Mouse (Mus musculus) cerebellum, adult 2 months (tissue): ENCODE results near the gene Ccdc152.

Experiments
- CTCF ChIP-seq: fragments of 200-500 bp; IDR thresholded peaks from 2 replicates; pipeline ENCODE4 v1.5.1; 2011; ENCODE audit warnings: low read depth, mild to moderate bottlenecking, control low read depth, low read length, moderate library complexity, borderline replicate concordance; ENCODE audit not compliant: insufficient read depth
- POLR2A ChIP-seq: fragments of 200-500 bp; IDR thresholded peaks from 2 replicates; pipeline ENCODE4 v1.6.1; 2011; ENCODE audit warnings: low read length, control low read depth, borderline replicate concordance; ENCODE audit not compliant: insufficient read depth

DNA sequence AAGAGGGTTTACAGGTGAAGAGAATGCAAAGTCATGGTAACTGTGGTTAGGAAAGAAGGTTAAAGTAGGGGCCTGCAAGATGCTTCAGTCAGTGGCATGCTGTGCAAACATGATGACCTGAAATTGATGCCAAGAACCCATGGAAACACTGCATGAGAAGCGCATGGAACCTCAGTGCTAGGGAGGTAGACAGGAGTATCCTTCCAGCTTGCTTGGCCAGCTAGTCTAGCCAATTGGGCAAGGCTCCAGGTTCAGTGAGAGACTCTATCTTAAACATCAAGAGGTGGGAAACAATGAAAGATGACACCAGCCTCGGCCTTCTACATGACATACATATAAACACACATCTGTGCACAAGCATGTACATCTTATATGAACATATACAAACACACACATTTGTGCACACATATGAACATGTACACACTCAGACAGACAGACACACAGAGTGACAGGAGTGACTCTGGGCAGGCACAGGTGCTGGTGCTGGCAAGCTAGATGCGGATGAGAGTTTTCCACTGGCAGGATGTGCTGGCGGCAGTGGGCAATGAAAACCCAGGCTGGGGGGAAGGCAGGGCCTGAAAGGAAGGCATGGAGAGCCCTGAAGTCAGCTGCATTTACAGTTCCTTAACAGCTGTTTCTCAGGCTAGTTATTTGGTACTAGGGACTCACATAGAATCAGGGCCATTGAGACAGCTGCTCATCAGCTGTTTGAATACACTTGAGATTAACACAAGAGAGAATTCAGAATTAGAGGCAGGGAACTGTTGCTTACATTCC is 38.7 kb upstream of the Ccdc152 start:
- no peak for TF ChIP-seq POLR2A
- TF ChIP-seq CTCF, result no peak
